Mouse (Mus musculus) layer of hippocampus, adult 18-20 months (tissue): ENCODE measurements around the gene Nfs1. TPM values are rescaled to one million over a fixed set of nuclear protein-coding genes. Genes with fewer than 3 reads are reported as not detected.
"Not testable (repeated sequence)": the region's sequence is repeated elsewhere in the genome, so short reads cannot be mapped to it uniquely, and the experiment has no call there.

Experiments
- DNase-seq, 2 experiments: peaks; one replicate each; pipeline ENCODE4 v3.0.0; 2022; ENCODE audit warnings: low spot score in 2 of 2
- total RNA-seq, 2 experiments: library from RNA; stranded (reverse); gene quantifications; 2 replicates each; pipeline ENCODE4 v1.2.3; 2021

Gene Nfs1
- total RNA-seq, 2 experiments from 2014 or later = 43.6 to 44.3 TPM

GRCm38 (mm10) chr2:156145486-156146130 is 1.6 kb upstream of the Nfs1 start:
- no peak for DNase-seq

DNA sequence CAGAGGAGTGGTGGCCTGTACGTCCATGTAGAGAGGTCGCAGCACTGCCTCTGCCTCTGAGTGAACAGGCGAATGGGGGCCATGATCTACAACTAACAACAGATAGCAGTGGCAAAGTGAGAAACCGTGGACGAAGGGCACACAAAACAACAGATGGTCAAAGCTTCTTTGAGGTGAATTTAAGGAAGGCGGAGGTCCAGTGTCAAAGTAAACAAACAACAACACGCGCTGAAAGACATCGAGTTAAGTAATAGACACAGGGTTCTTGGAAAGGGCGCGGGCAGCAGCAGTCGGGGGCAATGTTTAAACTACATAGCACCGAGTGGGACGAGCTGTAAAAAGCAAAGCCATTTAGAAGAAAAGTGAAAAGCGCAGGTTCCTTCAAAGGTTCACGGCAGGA is 619 bp downstream of the Nfs1 start:
- no peak for DNase-seq

- no peak for DNase-seq
Measured at GRCm38 (mm10) chr2:156142820-156143219, 1.2 kb downstream of the Nfs1 start.

GRCm38 (mm10) chr2:156135695-156136094 is 8.3 kb downstream of the Nfs1 start:
- DNase-seq = no peak

DNA sequence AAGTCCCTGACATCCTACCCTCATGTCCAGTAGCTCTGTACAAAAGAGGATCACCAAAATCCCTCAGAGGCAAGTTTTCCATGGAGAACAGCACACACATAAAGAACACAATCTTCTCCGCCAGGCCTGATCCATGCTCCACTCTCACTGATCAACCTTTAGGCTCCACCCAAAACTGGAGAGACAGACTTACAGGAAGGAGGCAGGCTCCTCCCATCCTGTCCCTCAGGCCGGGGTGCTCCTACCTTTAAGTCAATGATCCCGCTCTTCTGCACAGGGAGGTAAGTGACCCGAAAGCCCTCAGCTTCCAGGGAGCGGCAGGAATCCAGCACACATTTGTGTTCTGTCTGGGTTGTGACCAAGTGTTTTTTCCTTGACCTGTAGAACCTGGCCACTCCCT is 9.8 kb downstream of the Nfs1 start:
- DNase-seq = no peak

DNA sequence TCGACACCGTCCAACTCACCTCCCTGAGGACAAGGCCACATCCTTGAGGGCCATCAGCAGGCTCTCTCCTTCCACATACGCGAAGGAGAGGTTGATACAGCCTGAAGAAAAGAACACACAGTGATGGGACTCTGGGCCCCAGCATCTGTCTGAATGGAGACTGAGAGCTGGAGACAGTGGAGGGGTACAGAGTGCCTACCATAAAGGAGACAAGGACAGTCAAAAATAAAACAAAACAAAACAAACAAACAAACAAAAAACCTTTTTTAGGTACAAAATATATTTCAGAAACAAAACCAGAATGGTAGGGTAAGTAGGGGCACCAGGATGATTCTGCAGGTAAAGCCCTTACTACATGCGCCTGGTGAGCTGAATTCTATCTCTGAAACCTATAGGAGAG is 17.0 kb downstream of the Nfs1 start, which contains the start of gene Gm28036:
Gm28036 (minus strand) TSS at position 101 of the 400 bp plus-strand sequence.
- no peak for DNase-seq

DNA sequence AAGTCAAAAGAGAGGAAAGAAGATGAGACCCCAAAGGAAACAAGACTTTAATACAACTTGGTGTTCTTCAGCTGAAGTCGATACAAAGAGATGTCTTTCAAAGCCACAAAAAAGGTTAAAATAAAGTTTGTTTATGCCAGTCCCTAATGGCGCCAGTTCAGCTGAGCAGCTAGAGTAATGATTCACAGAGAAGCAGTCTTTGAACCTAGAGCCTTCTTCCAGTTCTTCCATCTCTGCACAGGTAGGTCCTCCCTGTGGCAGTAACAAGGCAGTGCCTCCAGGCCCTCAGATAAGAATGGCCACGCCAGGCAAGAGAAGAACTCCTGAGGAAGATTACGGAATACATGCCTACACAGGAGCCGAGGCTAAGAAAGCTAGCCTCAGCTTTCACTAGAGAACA is 20.3 kb downstream of the Nfs1 start:
- DNase-seq = no peak

- DNase-seq = no peak
Measured at GRCm38 (mm10) chr2:156119566-156119965, 24.4 kb downstream of the Nfs1 start.

DNA sequence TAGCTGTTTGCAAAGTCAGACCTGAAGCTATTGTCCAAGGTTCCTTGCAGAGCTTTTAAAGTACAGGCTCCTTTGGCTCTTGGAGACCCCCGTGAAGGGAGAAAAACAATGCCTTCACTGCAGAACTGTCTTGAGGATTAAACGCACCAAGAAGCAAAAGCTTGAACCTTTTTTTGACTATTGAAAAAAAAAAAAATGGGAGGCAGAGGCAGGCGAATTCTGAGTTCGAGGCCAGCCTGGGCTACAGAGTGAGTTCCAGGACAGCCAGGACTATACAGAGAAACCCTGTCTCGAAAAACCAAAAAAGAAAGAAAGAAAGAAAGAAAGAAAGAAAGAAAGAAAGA is 31.9 kb downstream of the Nfs1 start:
- not testable (repeated sequence) for DNase-seq

DNA sequence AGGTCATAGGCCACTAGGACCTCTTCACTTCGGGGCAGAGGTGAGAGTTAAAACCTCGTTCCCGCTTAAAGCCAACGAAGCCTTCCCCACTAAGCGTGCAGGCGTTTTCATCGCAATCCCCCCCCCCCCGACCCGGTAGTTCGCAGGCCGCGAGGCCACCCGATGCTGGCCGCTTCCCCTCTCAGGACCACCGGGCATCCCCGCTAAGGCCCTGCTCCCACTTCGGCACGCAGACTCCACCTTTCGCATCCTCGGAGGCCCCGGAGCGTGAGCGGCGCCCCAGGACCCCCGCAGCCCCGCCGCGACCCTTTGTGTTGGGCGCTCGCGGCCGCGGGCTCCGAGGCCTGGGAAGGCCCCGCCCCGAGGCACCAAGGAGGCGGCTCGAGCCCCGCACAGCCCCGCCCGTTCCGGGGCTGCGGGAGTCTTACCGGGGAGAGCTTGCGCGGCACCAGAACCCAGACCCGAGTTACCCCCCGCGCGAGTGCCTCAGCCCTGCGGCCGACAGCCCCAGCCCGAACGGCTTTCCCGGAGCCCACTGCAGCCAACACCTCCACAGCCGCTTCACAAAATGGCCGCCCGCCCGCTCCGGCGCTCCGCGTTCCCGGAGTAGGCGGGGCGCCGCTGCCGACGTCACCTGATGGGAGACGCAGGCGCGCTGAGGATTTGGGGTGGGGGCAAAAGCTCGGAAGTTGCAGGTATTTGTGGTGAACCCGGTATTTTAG is 32.5 kb downstream of the Nfs1 start, which contains the start of the genes Cpne1 and Rbm12:
Cpne1 (minus strand) TSS at position 608 of the 722 bp plus-strand sequence.
Rbm12 (minus strand) TSS at position 621 of the 722 bp plus-strand sequence.
- peak; percentile 90 to 92 for DNase-seq

DNA sequence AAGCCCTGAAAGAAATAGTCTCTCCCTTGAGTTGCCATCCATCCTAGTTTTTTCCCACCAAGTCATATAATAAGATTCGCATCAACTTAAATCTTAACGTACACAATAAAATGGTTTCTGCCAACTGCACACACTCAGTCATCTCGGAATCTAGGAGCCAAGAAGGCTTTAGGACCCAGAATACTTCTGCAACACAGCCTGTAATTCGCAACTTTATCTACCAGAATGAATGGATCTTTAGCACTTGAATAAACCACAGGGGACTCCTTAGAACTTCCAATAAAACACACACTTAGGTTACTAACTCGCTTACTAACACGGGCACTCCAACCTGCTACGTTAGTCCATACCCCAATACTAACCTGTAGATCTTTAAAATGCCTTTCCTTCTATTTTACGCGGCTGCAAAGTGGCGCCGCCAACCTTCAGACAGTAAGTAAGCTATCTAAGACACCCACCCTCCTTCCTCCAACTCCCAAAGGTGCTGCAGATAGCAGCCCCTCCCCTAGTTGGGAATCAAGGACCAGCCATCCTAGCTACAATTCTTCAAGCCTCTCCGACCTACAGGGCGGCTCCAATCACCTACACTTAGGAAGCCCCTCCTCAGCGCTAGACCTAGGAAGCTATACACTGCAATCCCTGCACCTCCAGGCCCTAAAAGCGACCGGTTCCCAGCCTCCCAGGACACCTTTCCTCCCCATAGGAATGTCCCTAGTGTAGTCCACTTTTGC is 33.2 kb downstream of the Nfs1 start:
- DNase-seq = peak in 1 of 2 experiments; percentile 12

DNA sequence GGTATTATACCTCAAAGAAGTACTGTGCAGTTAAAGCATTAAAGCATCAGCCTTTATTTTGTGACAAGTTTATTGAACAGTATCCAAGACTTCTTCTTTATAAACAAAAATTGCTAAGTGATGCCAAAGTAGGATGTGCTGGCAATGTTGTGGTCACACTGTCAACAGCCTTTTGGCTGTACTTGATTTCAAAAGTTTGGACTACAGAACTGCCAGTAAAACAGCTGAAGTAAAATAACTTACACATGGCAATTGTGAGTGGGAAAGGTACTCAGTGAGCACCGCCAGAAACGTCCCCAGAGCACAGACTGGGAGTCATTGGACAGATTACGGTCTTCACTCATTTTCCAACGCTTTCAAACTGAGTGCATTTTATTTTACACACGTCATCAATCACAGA is 52.1 kb downstream of the Nfs1 start:
- no peak for DNase-seq

- peak in 1 of 2 experiments; percentile 40 for DNase-seq
Measured at GRCm38 (mm10) chr2:156089799-156090198, 54.2 kb downstream of the Nfs1 start.

GRCm38 (mm10) chr2:156087391-156088110 is 56.4 kb downstream of the Nfs1 start:
- DNase-seq = no peak

DNA sequence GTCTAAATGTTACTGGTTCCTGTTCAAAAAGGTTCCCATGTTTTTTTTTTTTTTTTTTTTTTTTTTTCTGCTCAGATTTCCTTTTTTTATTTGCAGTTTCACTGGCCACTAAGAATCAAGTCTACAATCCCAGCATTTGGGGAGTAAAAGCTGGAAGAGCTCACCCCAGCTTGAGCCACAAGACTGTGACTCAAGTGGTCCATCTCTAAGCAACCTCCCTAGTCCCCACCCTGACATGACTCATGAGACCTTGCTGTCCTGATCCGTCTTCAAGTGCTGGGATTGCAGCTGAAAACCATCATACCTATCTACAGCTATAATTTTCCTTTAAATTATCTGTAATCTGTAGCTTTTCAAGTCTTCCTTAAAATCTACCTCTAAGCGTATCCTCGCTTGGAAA is 59.4 kb downstream of the Nfs1 start:
- DNase-seq = no peak

- DNase-seq = no peak
Measured at GRCm38 (mm10) chr2:156080391-156080790, 63.6 kb downstream of the Nfs1 start.

DNA sequence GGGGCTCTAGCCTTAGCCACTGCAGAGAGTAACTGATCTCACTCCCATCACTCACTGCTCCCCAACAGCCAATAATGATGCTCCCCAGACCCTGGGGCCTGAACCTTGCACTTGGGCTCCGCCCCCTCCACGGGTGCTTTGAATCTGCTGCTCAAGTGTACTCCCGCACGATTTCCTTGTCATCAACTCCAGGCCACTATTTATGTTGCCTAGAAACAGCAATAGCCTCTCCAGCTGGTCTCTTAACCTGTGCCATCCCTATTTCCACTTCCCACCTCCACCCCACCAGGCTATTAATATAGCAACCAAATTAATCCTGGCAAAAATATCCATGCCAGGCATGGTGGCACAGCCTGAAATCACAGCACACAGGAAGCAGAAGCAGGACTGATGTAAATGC is 64.3 kb downstream of the Nfs1 start:
- DNase-seq = no peak

DNA sequence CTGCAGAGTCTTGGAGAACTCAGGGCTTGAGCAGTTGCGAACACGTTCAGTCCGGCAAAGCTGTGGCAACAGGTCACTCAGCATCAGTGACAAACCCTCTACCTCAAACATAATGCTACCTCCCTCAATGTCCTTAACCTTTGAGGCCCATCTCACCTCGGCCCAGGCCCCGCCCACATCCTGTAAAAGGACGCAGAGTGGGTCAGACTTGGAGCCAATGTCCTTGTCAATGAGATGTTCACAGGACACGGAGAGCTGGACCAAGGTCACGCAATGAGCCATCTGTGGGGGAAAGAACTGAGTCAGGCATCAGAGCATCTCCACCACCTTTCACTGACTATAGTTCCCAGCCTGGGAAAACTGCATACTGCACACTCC is 64.8 kb downstream of the Nfs1 start:
- DNase-seq = no peak

DNA sequence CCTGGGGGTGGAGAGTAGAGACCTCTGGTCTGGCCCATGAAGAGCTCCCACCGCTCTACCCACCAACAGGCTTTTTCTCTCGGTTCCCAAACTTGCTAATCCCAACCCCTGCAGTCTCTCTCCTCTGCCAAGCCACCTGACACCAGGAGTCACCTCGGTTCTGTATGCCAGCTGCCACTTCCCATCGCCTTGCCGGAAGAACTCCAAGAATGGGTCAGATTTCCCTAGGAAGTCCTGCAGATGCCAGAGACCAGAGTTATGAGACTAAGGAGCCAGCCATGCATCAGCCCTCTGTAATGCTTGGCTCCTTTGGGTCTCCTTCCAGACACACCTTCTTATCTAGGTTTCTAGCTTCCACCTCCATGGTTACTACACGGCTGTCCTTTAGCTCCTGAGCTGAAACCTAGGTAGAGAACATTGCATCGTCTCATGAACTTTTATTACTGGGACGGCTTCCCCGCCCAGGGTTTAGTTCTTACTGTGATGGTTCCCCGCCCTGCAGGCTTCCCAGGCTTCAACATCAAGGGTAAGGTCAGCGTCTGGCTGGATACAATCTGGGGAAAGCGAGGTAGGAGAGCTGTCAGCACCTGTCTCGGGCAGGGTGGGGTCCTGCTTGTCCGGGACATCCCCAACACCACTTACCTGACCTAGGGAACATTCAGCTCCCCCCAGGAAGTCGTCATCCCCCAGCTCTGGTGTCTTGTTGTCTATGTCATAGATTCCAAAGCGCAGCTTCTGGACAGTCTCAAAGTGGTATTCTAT is 65.4 kb downstream of the Nfs1 start:
- no peak for DNase-seq

GRCm38 (mm10) chr2:156077461-156077860 is 66.5 kb downstream of the Nfs1 start:
- no peak for DNase-seq

DNA sequence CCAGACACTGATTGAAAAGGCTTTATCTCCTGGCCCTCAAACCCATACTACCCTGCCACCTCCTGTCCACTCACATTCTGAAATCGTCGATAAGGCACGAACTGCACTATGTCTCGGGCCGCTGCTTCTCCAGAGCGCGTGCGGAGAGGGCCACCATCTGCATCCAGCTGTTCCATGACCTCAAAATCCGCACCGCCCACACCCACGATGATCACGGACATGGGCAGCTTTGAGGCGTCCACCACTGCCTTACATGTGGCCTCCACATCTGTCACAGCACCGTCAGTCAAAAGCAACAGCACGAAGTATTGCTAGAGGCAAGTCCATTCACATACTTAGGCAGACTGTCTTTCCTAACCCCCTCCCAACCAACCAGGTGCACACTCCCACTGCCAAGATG is 70.3 kb downstream of the Nfs1 start:
- DNase-seq = no peak
